Comparison of ENCODE assay signal across 8 mouse cellular contexts in the genomic region with DNA sequence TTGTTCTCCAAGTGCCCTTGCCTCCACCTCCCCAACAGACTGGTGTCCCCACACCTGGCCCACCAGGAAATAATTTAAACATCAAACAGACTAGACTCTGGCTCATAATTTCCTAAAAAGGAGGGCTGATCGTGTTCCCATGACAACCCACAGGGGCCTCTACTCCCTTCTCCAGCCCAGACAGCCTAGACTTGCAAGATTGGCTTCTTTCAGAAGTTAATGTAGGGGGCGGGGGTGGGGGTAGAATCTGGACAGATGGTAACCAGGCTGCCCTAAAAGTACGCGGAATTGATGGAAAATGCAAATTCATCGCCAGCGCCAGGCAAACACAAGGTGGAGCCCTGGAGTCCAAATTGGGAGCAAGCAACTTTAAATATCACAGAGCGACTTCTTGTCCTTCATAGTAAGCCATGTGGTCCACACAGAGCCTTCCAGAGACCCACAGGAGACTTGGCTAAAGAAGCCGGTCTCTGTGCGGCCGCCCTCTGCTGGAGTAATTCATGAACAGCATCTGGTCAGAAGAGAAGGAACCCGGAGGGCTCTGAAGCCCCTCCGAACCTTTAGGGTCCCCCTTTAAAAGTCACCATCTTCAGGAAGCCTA. TPM values are rescaled to one million over a fixed set of nuclear protein-coding genes. Genes with fewer than 3 reads are reported as not detected.
A peak's percentile ranks its signal among the peaks of the same experiment; 100 is the strongest.
DNase-seq lines count a peak whose midpoint lies in the region; ATAC-seq lines count a peak whose summit lies in the region.

No protein-coding gene starts in this region.

- H3K9me3 ChIP-seq in heart, embryonic 11.5 days (replicated peaks; ENCODE audit: control insufficient read depth, low read length), result no peaks in the 10 kb centered on the region

- H3K4me1 ChIP-seq in heart, embryonic 11.5 days (ENCODE audit: control insufficient read depth, insufficient read depth, low read length), result no peaks in the 10 kb centered on the region

- H3K27ac ChIP-seq in heart, embryonic 11.5 days (ENCODE audit: low read depth, low read length), result no peak overlapping the region

- 33% methylated on average over 12 of the region's 12 CpGs for WGBS in heart, embryonic 11.5 days (ENCODE audit: insufficient replicate concordance)

- H3K27me3 ChIP-seq in heart, embryonic 11.5 days (ENCODE audit: control insufficient read depth, insufficient read depth, low read length), result no peaks in the 10 kb centered on the region
- H3K27me3 ChIP-seq in splenic B cell, adult 2 months (ENCODE audit: control insufficient read depth, insufficient read depth, low read length, poor library complexity, severe bottlenecking), result no peaks in the 10 kb centered on the region

- H3K9ac ChIP-seq in heart, embryonic 11.5 days (ENCODE audit: low read depth, low read length), result no peak overlapping the region

- DNase-seq in heart, adult 18-20 months, result peak; percentile 62 to 66
- peak; percentile 14 for DNase-seq in T-cell, adult 2 months (ENCODE audit: low spot score)
- peak; percentile 45 to 79 for DNase-seq in cerebellum, postnatal 4 days (ENCODE audit: low spot score in 2 of 2)
- DNase-seq in heart, adult 9 months (ENCODE audit: low spot score in 2 of 2), result peak; percentile 33 to 36
- peak; percentile 70 for DNase-seq in kidney, postnatal 14 days
- DNase-seq in lung, postnatal 14 days, result peak; percentile 66
- DNase-seq in splenic B cell, adult 2 months (ENCODE audit: low read depth, low spot score), result peak; percentile 50

- no peak overlapping the region for H3K4me2 ChIP-seq in heart, embryonic 11.5 days

- no peaks in the 10 kb centered on the region for H3K36me3 ChIP-seq in heart, embryonic 11.5 days (ENCODE audit: control insufficient read depth, insufficient read depth, low read length)
- no peaks in the 10 kb centered on the region for H3K36me3 ChIP-seq in splenic B cell, adult 2 months (ENCODE audit: control insufficient read depth, insufficient read depth, low read length, poor library complexity, severe bottlenecking)

- no peak overlapping the region for H3K4me3 ChIP-seq in heart, embryonic 11.5 days (ENCODE audit: low read depth, low read length)

- no peak for ATAC-seq in heart, embryonic 11.5 days (replicated peaks; ENCODE audit: insufficient number of reproducible peaks, low FRiP score, low TSS enrichment)

RNA-seq across cellular contexts. Expression of a gene that starts 31.0 kb away (rescaled TPM):
- total RNA-seq in heart, adult 18-20 months (2021), result not detected
- 0.96 and 1.2 TPM in 2 replicates for polyA plus RNA-seq in heart, embryonic 11.5 days (2014; fragmentation: Nextera tagmentation; extraction: Ambion mirVana)

Comparison
In these comparisons a context has a peak if more than half of its experiments do, and no peak if none do; other contexts are left out.
1. DNase-seq: peak in every context shown above with its lines; median percentile 70 in kidney, postnatal 14 days; 66 in lung, postnatal 14 days; 64 in heart, adult 18-20 months; 62 in cerebellum, postnatal 4 days; 50 in splenic B cell, adult 2 months; 34 in heart, adult 9 months; 14 in T-cell, adult 2 months.